Mouse (Mus musculus) CH12.LX (cell line): ENCODE data around the gene Rasa3. TPM values are rescaled to one million over a fixed set of nuclear protein-coding genes. Genes with fewer than 3 reads are reported as not detected.

ENCODE experiments used
- DNase-seq: peaks from one replicate; pipeline ENCODE4 v3.0.0-alpha.2; 2013; ENCODE audit errors: extremely low read depth
- H3K27ac ChIP-seq: 2 replicates; pipeline ENCODE4 v1.5.1; 2012; ENCODE audit warnings: low read depth, mild to moderate bottlenecking, control low read depth, moderate library complexity; ENCODE audit not compliant: insufficient read depth
- H3K27me3 ChIP-seq: replicated peaks from 2 replicates; pipeline ENCODE3; 2012; ENCODE audit warnings: inconsistent platforms
- H3K36me3 ChIP-seq, 2 experiments: replicated peaks in 1 of 2; 2 replicates each; pipeline versions ENCODE3 to v1.6.1; 2012; ENCODE audit warnings: inconsistent platforms in 1 of 2, low read length in 1 of 2, mild to moderate bottlenecking in 1 of 2, mixed read lengths in 1 of 2, moderate library complexity in 1 of 2; ENCODE audit not compliant: control insufficient read depth in 1 of 2, insufficient read depth in 1 of 2
- H3K4me1 ChIP-seq, 2 experiments: 2 replicates each; pipeline ENCODE4 v1.6.1; 2012; ENCODE audit warnings: inconsistent platforms in 1 of 2, moderate library complexity in 1 of 2; ENCODE audit not compliant: insufficient read depth in 2 of 2, control insufficient read depth in 1 of 2
- H3K4me2 ChIP-seq: 2 replicates; pipeline ENCODE4 v1.6.1; 2012; ENCODE audit warnings: low read depth, mild to moderate bottlenecking, control low read depth; ENCODE audit not compliant: poor library complexity, insufficient read depth, severe bottlenecking
- H3K4me3 ChIP-seq, 3 experiments: fragments of 150-350 bp in 1 of 3; sonication (generic) in 1 of 3; replicated peaks in 1 of 3; 2 replicates each; pipeline versions ENCODE3 to v1.5.1; 2011 to 2012; ENCODE audit warnings: low read depth in 2 of 3, low read length in 2 of 3, mild to moderate bottlenecking in 2 of 3, moderate library complexity in 2 of 3, control low read depth in 1 of 3, improper control_type of control experiment in 1 of 3, inconsistent platforms in 1 of 3, mixed read lengths in 1 of 3; ENCODE audit not compliant: poor library complexity in 1 of 3
- H3K79me2 ChIP-seq: replicated peaks from 2 replicates; pipeline ENCODE4 v1.6.1; 2012; ENCODE audit warnings: mild to moderate bottlenecking, moderate library complexity; ENCODE audit not compliant: control insufficient read depth, poor library complexity, insufficient read depth, severe bottlenecking; ENCODE audit errors: extremely low read depth
- H3K9ac ChIP-seq: 2 replicates; pipeline ENCODE4 v1.6.1; 2012; ENCODE audit warnings: low read depth, mild to moderate bottlenecking, control low read depth, moderate library complexity; ENCODE audit not compliant: insufficient read depth
- H3K9me3 ChIP-seq: replicated peaks from 2 replicates; pipeline ENCODE3; 2012; ENCODE audit warnings: low read length, inconsistent platforms, mixed read lengths
- CHD2 ChIP-seq: IDR thresholded peaks from 2 replicates; pipeline ENCODE4 v1.6.1; 2011; ENCODE audit warnings: low read length, improper control_type of control experiment
- CTCF ChIP-seq, 2 experiments: IDR thresholded peaks in 1 of 2; conservative IDR thresholded peaks in 1 of 2; 2 replicates each; pipeline ENCODE4 v1.5.1; 2011 to 2012; ENCODE audit warnings: low read depth in 2 of 2, low read length in 2 of 2, improper control_type of control experiment in 1 of 2, inconsistent platforms in 1 of 2, mild to moderate bottlenecking in 1 of 2, moderate library complexity in 1 of 2
- ELF1 ChIP-seq: IDR thresholded peaks from 2 replicates; pipeline ENCODE4 v1.6.1; 2014; ENCODE audit warnings: low read depth, mild to moderate bottlenecking, inconsistent platforms, low read length, improper control_type of control experiment
- EP300 ChIP-seq: IDR thresholded peaks from 2 replicates; pipeline ENCODE4 v1.6.1; 2011; ENCODE audit warnings: low read length, improper control_type of control experiment
- GABPA ChIP-seq: IDR thresholded peaks from 2 replicates; pipeline ENCODE4 v1.6.1; 2012; ENCODE audit warnings: low read depth, low read length, improper control_type of control experiment, inconsistent platforms; ENCODE audit not compliant: insufficient replicate concordance
- IRF4 ChIP-seq: IDR thresholded peaks from 2 replicates; pipeline ENCODE4 v1.6.1; 2014; ENCODE audit warnings: low read depth, mild to moderate bottlenecking, inconsistent platforms, low read length, improper control_type of control experiment
- MAX ChIP-seq: IDR thresholded peaks from 2 replicates; pipeline ENCODE4 v1.6.1; 2011; ENCODE audit warnings: low read length, improper control_type of control experiment
- NELFE ChIP-seq: IDR thresholded peaks from 2 replicates; pipeline ENCODE4 v1.6.1; 2011; ENCODE audit warnings: low read depth, low read length, improper control_type of control experiment
- PAX5 ChIP-seq: IDR thresholded peaks from 2 replicates; pipeline ENCODE4 v1.6.1; 2012; ENCODE audit warnings: low read length, inconsistent platforms, mixed read lengths
- POLR2A ChIP-seq: IDR thresholded peaks from 2 replicates; pipeline ENCODE4 v1.6.1; 2011; ENCODE audit warnings: low read depth, mild to moderate bottlenecking, improper control_type of control experiment, low read length
- POLR2AphosphoS2 ChIP-seq: IDR thresholded peaks from 2 replicates; pipeline ENCODE4 v1.6.1; 2011; ENCODE audit warnings: low read depth, low read length, improper control_type of control experiment
- SMC3 ChIP-seq: IDR thresholded peaks from 2 replicates; pipeline ENCODE4 v1.6.1; 2011; ENCODE audit warnings: low read depth, low read length, improper control_type of control experiment
- UBTF ChIP-seq: IDR thresholded peaks from 2 replicates; pipeline ENCODE4 v1.6.1; 2012; ENCODE audit warnings: low read depth, mild to moderate bottlenecking, inconsistent platforms, low read length, improper control_type of control experiment, moderate library complexity
- USF1 ChIP-seq: IDR thresholded peaks from 2 replicates; pipeline ENCODE4 v1.6.1; 2014; ENCODE audit warnings: low read depth, mild to moderate bottlenecking, inconsistent platforms, low read length, improper control_type of control experiment
- dilution Hi-C: fragments of 300-500 bp; cut with MboI; formaldehyde crosslinking; loops from 2 replicates; pipeline ENCODE4 v1.14.3; 2020; ENCODE audit warnings: low sequenced_read_pairs; ENCODE audit not compliant: extremely low pct_unique_long_range_greater_than_20kb, extremely low pct_ligation_motif_present
- in situ Hi-C: fragments of 300-500 bp; cut with MboI; formaldehyde crosslinking; loops from 3 replicates; pipeline ENCODE4 v1.14.3; 2019; ENCODE audit warnings: low sequenced_read_pairs, low pct_ligation_motif_present, low pct_unique_long_range_greater_than_20kb, mixed read lengths
- polyA plus RNA-seq: library from polyadenylated mRNA; unstranded; fragments of >175 nt; gene quantifications from 2 replicates; pipeline ENCODE4 v1.2.1, GENCODE M21; 2012; ENCODE audit warnings: low read depth; ENCODE audit not compliant: insufficient read length
- total RNA-seq, 2 experiments: library from RNA; depleted of rRNA; stranded (reverse); fragments of 300-350 nt in 1 of 2; fragments of >200 nt in 1 of 2; gene quantifications; 2 replicates each; pipeline ENCODE4 v1.2.3; 2012 to 2014

The Rasa3 gene
- total and polyA plus RNA-seq, 3 experiments, result 12.8 to 28.5 (median 13.6) TPM

DNA sequence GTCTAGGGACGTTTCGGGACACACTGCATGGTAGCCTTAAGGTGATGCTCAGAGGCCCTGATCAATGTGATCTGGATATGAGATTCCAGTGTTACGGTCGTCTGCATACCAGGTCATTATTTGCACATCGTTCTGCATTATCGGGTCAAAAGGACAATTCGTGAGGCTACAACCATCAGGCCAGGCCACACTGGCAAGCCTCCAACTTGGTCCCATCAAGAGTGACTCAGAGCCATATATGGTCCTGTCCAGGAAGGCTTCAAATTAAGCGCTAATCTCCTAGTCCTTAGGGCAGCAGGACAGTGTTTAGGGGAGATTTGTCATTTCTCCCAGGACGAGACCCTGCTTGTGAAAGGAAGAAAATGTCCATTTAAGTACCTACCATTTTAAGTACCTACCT is 63.3 kb downstream of the Rasa3 start:
- TF ChIP-seq POLR2A, result no peak
- TF ChIP-seq ELF1, result no peak
- Histone ChIP-seq H3K9ac (no peak overlapping the region), H3K79me2 (no peaks in the 10 kb centered on the region), H3K4me1 (peaks cover 22 to 37% of the 10 kb centered on the region in 2 experiments), H3K4me2 (no peak overlapping the region), H3K9me3 (peaks cover 8% of the 10 kb centered on the region), H3K27me3 (no peaks in the 10 kb centered on the region), H3K36me3 (peaks cover 20 to 58% of the 10 kb centered on the region in 2 experiments), H3K27ac (no peak overlapping the region), H3K4me3 (no peak overlapping the region)
- in situ Hi-C loops, result no loop called here
- DNase-seq, result no peak
- dilution Hi-C loops, result no loop called here

DNA sequence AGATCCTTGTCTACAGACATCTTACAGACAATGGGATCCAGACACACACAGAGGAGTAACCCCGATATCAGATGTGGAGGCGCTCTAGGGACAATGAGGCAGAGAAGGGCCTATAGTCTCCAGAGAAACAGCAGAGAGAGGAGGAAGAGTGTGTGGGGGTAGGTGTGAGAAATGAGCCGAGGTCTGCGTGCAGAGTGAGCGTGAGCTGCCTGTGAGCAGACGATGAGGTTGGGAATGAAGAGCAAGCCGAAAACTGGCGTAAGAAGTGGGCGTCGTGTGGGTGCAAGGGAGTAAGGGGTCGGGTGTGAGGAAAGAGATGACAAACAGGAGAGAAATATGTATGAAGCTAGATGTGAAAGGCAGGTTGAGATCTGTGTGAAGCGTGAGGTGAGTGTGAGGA is 65.7 kb downstream of the Rasa3 start:
- Histone ChIP-seq H3K27me3 (no peaks in the 10 kb centered on the region), H3K4me1 (peaks cover 20 to 42% of the 10 kb centered on the region in 2 experiments), H3K9ac (no peak overlapping the region), H3K36me3 (peaks cover 21 to 56% of the 10 kb centered on the region in 2 experiments), H3K9me3 (peaks cover 8% of the 10 kb centered on the region), H3K79me2 (no peaks in the 10 kb centered on the region), H3K4me3 (no peak overlapping the region), H3K27ac (no peak overlapping the region), H3K4me2 (no peak overlapping the region)
- no peak for DNase-seq
- in situ Hi-C loops, result no loop called here
- TF ChIP-seq UBTF (no peak), EP300 (no peak), POLR2AphosphoS2 (no peak), MAX (no peak), USF1 (no peak)
- dilution Hi-C loops, result no loop called here

DNA sequence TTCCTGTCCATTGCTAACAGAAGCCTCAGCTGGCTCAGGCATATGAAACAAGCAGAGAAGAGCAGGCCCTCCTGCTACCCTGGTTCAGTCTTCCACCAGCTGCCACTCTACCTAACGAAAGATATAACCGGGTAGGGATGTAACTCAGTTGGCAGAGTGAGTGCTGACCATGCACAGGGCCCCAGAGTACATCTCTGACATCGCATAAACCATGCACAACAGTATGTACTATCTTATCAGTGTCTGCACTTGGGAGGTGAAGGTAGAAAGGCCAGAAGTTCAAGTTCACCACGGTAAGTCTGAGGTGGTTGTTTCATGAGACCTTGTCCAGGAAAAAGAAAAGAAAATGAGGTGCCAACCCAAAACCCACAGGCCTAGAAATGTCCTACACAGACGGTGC is 67.4 kb downstream of the Rasa3 start:
- H3K9ac ChIP-seq, result no peak overlapping the region
- TF ChIP-seq ELF1, result no peak
- no peak for TF ChIP-seq SMC3
- no peak for TF ChIP-seq CTCF (conservative IDR thresholded peaks at IDR 0.05 in 1 of 2, IDR thresholded peaks at IDR 0.05 in 1 of 2; ENCODE audit: low read depth in 2 of 2, low read length in 2 of 2)
- no peak for TF ChIP-seq PAX5
- no peak for TF ChIP-seq EP300
- no peak for TF ChIP-seq IRF4
- no peak for TF ChIP-seq GABPA
- no peak for TF ChIP-seq CHD2
- no peak for TF ChIP-seq NELFE
- no peak for TF ChIP-seq USF1
- no peaks in the 10 kb centered on the region for H3K79me2 ChIP-seq
- H3K9me3 ChIP-seq, result peaks cover 8% of the 10 kb centered on the region
- H3K4me1 ChIP-seq, result peaks cover 14 to 34% of the 10 kb centered on the region in 2 experiments
- in situ Hi-C loops (no loop called here), dilution Hi-C loops (no loop called here)
- no peaks in the 10 kb centered on the region for H3K27me3 ChIP-seq
- no peak for DNase-seq
- no peak overlapping the region for H3K27ac ChIP-seq
- no peak overlapping the region for H3K4me3 ChIP-seq
- peaks cover 28 to 68% of the 10 kb centered on the region in 2 experiments for H3K36me3 ChIP-seq
- H3K4me2 ChIP-seq, result no peak overlapping the region
